Mouse (Mus musculus) kidney, embryonic 14.5 days (tissue): Measurements from ENCODE around the gene Gmds. TPM values are rescaled to one million over a fixed set of nuclear protein-coding genes. Genes with fewer than 3 reads are reported as not detected.

Experiments
- ATAC-seq: fragments of 200-750 bp; cut with Nextera tagmentation; 2 replicates; pipeline ENCODE4 v1.8.0; 2017; ENCODE audit warnings: moderate number of reproducible peaks, mild to moderate bottlenecking, moderate TSS enrichment, moderate library complexity; ENCODE audit not compliant: low FRiP score, low TSS enrichment
- H3K27ac ChIP-seq: fragments of 300-500 bp; sonication (generic); 2 replicates; pipeline ENCODE4 v1.5.1; 2014; ENCODE audit warnings: low read depth, mild to moderate bottlenecking, low read length, moderate library complexity, mixed read lengths
- H3K27me3 ChIP-seq: fragments of 300-500 bp; sonication (generic); 2 replicates; pipeline ENCODE4 v1.6.1; 2014; ENCODE audit warnings: mild to moderate bottlenecking, low read length; ENCODE audit not compliant: control insufficient read depth, insufficient read depth
- H3K36me3 ChIP-seq: fragments of 300-500 bp; sonication (generic); 2 replicates; pipeline ENCODE4 v1.6.1; 2014; ENCODE audit warnings: low read length, mixed read lengths; ENCODE audit not compliant: control insufficient read depth, insufficient read depth
- H3K4me1 ChIP-seq: fragments of 300-500 bp; sonication (generic); 2 replicates; pipeline ENCODE4 v1.6.1; 2014; ENCODE audit warnings: low read length, mixed read lengths; ENCODE audit not compliant: control insufficient read depth, insufficient read depth
- H3K4me2 ChIP-seq: fragments of 300-500 bp; sonication (generic); replicated peaks from 2 replicates; pipeline ENCODE4 v1.6.1; 2014; ENCODE audit warnings: low read depth, mild to moderate bottlenecking, low read length
- H3K4me3 ChIP-seq: fragments of 300-500 bp; sonication (generic); 2 replicates; pipeline ENCODE4 v1.5.1; 2014; ENCODE audit warnings: mild to moderate bottlenecking, low read length
- H3K9ac ChIP-seq: fragments of 300-500 bp; sonication (generic); 2 replicates; pipeline ENCODE4 v1.6.1; 2014; ENCODE audit warnings: low read depth, mild to moderate bottlenecking, low read length, moderate library complexity
- H3K9me3 ChIP-seq: fragments of 300-500 bp; sonication (generic); 2 replicates; pipeline ENCODE4 v1.6.1; 2016; ENCODE audit warnings: low read length; ENCODE audit not compliant: control insufficient read depth
- WGBS: fragments of 180-500 bp; shearing (Covaris S2); extraction: QIAGEN DNeasy Blood & Tissue Kit; methylation state at CpG from one replicate; pipeline ENCODE4 v1.1.7; 2014; 5-methylcytosine and 5-hydroxymethylcytosine counted together
- polyA plus RNA-seq: library from polyadenylated mRNA; unstranded; fragments of >200 nt; fragmentation: Nextera tagmentation; extraction: Ambion mirVana; gene quantifications from 2 replicates; pipeline ENCODE4 v1.2.1, GENCODE M21; 2014

Gmds gene
- polyA plus RNA-seq, 1 experiment from 2014 or later, result 38.6 TPM

- H3K4me2 ChIP-seq, result peak overlapping the region; percentile 48; the same call in 1 of the 2 replicates
- H3K27me3 ChIP-seq, result peaks cover 9% of the 10 kb centered on the region; the same call in 1 of the 2 replicates
Measured at GRCm38 (mm10) chr13:31793163-31793562, 545.4 kb downstream of the Gmds start.

DNA sequence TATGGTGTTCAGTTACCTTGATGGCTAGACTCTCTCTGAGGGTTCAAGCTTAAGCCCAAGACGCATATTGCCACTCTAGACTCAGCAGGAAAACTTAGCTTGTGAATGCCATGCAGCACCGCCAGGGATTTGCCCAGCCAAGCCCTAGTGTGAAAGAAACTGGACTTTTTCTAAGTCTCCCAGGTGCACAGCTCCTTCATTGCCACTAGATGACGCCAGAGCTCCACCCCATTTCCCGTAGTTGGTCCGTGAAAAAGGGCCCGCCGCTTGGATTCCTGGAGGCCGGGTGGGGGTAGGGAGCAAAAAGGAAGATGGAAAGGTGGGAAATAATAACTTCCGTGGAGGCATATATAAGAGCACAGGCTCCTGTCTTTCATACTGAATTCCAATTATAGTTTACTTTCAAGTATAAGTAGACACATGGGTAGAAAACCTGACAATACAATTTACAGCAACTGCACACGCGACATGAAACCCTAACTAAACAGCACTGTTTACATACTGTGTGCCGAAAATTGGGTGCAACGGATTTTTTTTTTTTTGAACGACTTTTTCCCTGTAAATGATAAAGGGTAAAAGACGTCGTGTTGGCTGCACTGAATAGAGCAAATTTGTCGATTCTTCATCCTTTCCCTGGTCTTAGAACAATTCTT lies 545.9 kb downstream of the Gmds start:
- ATAC-seq, result peak; percentile 56; the same call in 1 of the 2 replicates
- Histone ChIP-seq H3K36me3 (no peaks in the 10 kb centered on the region), H3K4me1 (no peaks in the 10 kb centered on the region), H3K9me3 (no peaks in the 10 kb centered on the region), H3K27ac (no peak overlapping the region), H3K4me2 (peak overlapping the region; percentile 48), H3K9ac (no peak overlapping the region), H3K4me3 (peak overlapping the region; percentile 25), H3K27me3 (peaks cover 8% of the 10 kb centered on the region; the same call in 1 of the 2 replicates)
- 12% methylated on average over 17 of the region's 17 CpGs for WGBS

More at GRCm38 (mm10) chr13:31793163-31793562, 545.4 kb downstream of the Gmds start:
- 22% methylated on average over 5 of the region's 5 CpGs for WGBS
- no peaks in the 10 kb centered on the region for H3K9me3 ChIP-seq
- H3K27ac ChIP-seq, result no peak overlapping the region
- no peak overlapping the region; the same call in 1 of the 2 replicates for H3K4me3 ChIP-seq
- H3K4me1 ChIP-seq, result no peaks in the 10 kb centered on the region
- no peak overlapping the region for H3K9ac ChIP-seq
- ATAC-seq, result peak; percentile 48; the same call in 1 of the 2 replicates
- no peaks in the 10 kb centered on the region for H3K36me3 ChIP-seq

DNA sequence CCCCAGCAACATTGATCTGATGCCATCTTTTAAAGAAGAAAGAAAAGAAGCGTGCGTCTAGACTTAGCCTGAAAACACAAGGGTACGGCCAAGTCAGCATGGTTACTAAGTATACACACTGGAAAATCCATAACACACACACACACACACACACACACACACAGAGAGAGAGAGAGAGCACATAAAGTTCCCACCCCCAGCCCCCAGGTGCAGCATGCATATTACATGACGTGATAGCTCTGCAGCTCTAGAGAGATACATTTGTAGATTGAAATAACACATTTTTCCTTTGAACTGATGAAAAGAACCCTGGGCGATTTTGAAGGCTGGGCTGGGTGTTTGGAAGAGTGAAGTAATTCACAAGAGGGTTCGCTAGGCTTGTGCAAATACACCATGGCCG lies 553.8 kb downstream of the Gmds start:
- no peak overlapping the region for H3K4me3 ChIP-seq
- no peak overlapping the region for H3K4me2 ChIP-seq
- no peak overlapping the region for H3K27ac ChIP-seq
- H3K9ac ChIP-seq, result no peak overlapping the region
- H3K9me3 ChIP-seq, result no peaks in the 10 kb centered on the region
- no peaks in the 10 kb centered on the region for H3K27me3 ChIP-seq
- no peaks in the 10 kb centered on the region for H3K36me3 ChIP-seq
- WGBS, result 79% methylated on average over 7 of the region's 7 CpGs
- no peaks in the 10 kb centered on the region for H3K4me1 ChIP-seq
- ATAC-seq, result no peak

DNA sequence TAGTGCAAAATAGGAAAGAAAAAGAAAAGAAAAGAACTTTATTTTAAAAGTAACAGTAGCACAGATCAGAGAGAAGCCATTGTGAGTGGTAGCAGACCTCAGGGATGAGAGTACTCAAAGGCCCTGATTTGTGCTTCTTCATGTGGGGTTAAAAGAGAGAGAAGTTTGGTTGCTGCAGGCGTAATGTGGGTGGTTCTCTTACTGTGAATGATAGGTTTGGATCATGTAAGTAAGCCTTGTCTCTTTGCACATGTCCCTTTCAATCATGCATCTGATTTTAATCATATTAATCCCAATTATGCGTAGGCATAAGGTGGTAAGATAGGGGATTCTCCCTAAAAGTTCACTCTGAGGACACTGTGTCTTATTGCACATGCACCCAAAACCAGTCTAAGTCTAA lies 556.5 kb downstream of the Gmds start:
- H3K9me3 ChIP-seq, result no peaks in the 10 kb centered on the region
- ATAC-seq, result no peak
- no peak overlapping the region for H3K4me3 ChIP-seq
- no peaks in the 10 kb centered on the region for H3K27me3 ChIP-seq
- no peak overlapping the region for H3K4me2 ChIP-seq
- no peak overlapping the region for H3K27ac ChIP-seq
- no peaks in the 10 kb centered on the region for H3K36me3 ChIP-seq
- H3K4me1 ChIP-seq, result peaks cover 3% of the 10 kb centered on the region; the same call in 1 of the 2 replicates
- 88% methylated on average over 2 of the region's 2 CpGs for WGBS
- H3K9ac ChIP-seq, result no peak overlapping the region

DNA sequence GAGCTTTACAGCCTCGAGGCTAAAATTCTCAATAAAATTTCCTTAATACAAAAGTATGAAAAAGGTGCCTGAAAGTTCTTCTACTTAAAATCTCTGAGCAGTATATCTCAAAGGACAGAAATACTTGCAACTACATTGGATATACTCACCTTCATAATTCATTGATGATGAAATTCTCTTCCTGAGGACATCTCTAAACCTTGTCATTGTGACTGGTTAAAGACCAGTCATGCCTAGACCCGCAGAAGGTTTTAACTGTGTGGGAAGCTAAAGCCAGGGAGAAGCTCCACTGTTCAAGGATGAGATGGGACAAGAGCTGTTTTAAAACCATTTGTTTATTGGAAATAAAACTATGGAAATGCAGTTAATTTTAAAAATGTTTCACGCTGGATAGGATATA lies 558.2 kb downstream of the Gmds start:
- H3K4me3 ChIP-seq, result no peak overlapping the region
- H3K27ac ChIP-seq, result no peak overlapping the region
- WGBS, result 83% methylated on average over 3 of the region's 3 CpGs
- H3K9me3 ChIP-seq, result no peaks in the 10 kb centered on the region
- peaks cover 3% of the 10 kb centered on the region; the same call in 1 of the 2 replicates for H3K4me1 ChIP-seq
- H3K9ac ChIP-seq, result no peak overlapping the region
- no peaks in the 10 kb centered on the region for H3K27me3 ChIP-seq
- no peak overlapping the region for H3K4me2 ChIP-seq
- ATAC-seq, result no peak
- H3K36me3 ChIP-seq, result no peaks in the 10 kb centered on the region

- peak; percentile 87 for ATAC-seq
- 43% methylated on average over 17 of the region's 17 CpGs for WGBS
- Histone ChIP-seq H3K4me3 (no peak overlapping the region), H3K27ac (0 out of 2 replicates have a peak overlapping the region, but pooled peaks have one; percentile 32), H3K9ac (no peak overlapping the region), H3K36me3 (no peaks in the 10 kb centered on the region), H3K4me1 (peaks cover 3% of the 10 kb centered on the region; the same call in 1 of the 2 replicates), H3K9me3 (no peaks in the 10 kb centered on the region), H3K27me3 (no peaks in the 10 kb centered on the region), H3K4me2 (no peak overlapping the region)
Measured at GRCm38 (mm10) chr13:31779281-31779981, 559.1 kb downstream of the Gmds start.

DNA sequence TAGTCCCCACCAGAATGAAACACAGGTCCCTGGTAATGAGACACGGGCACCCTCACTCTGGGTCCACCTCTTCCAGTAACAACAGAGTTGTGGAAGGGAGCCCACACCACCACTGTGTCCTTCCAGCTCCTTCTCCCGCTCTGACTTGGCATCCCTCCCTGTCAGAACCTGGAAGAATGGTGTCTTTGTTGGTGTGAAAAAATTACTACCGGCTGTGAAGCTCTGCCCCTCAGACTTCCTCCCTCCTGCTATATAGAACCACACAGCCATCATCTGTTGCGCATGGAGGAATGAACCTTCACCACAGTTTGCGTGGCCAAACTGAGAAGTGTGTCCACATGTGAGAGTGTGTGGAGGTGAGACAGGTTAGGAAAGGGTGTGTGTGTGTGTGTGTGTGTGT lies 562.8 kb downstream of the Gmds start:
- no peaks in the 10 kb centered on the region for H3K9me3 ChIP-seq
- no peak overlapping the region for H3K9ac ChIP-seq
- H3K4me1 ChIP-seq, result peaks cover 3% of the 10 kb centered on the region; the same call in 1 of the 2 replicates
- 79% methylated on average over 5 of the region's 5 CpGs for WGBS
- H3K36me3 ChIP-seq, result no peaks in the 10 kb centered on the region
- no peak overlapping the region for H3K27ac ChIP-seq
- H3K4me2 ChIP-seq, result no peak overlapping the region
- no peak overlapping the region for H3K4me3 ChIP-seq
- no peaks in the 10 kb centered on the region for H3K27me3 ChIP-seq
- no peak for ATAC-seq

GRCm38 (mm10) chr13:31772882-31773281 lies 565.7 kb downstream of the Gmds start:
- H3K9ac ChIP-seq, result no peak overlapping the region
- H3K36me3 ChIP-seq, result no peaks in the 10 kb centered on the region
- ATAC-seq, result no peak
- 66% methylated on average over 5 of the region's 5 CpGs for WGBS
- H3K27me3 ChIP-seq, result no peaks in the 10 kb centered on the region
- no peak overlapping the region for H3K4me3 ChIP-seq
- H3K4me1 ChIP-seq, result no peaks in the 10 kb centered on the region
- no peak overlapping the region for H3K27ac ChIP-seq
- no peaks in the 10 kb centered on the region for H3K9me3 ChIP-seq
- H3K4me2 ChIP-seq, result no peak overlapping the region
